Mouse (Mus musculus): ENCODE results near the gene Cck. TPM values are rescaled to one million over a fixed set of nuclear protein-coding genes. Genes with fewer than 3 reads are reported as not detected.

The Cck gene
- polyA plus RNA-seq (2016; fragmentation: Nextera tagmentation; extraction: Ambion mirVana), result 1.2 and 1.5 TPM in 2 replicates

GRCm38 (mm10) chr9:121495529-121495928 is at the start of gene Cck:
TSS of gene Cck (minus strand) at chr9:121495694.
- Histone ChIP-seq H3K4me2 (no peak within 1 kb of the TSS), H3K9me3 (replicated peaks) (no peaks in the 10 kb centered on the region), H3K36me3 (no peaks in the 10 kb centered on the region), H3K27me3 (replicated peaks) (peaks cover 67% of the 10 kb centered on the region), H3K4me1 (no peaks in the 10 kb centered on the region), H3K27ac (no peak within 1 kb of the TSS), H3K9ac (no peak within 1 kb of the TSS), H3K4me3 (peak within 1 kb of the TSS; percentile 7; the same call in 1 of the 2 replicates)
- 7% methylated on average over 12 of the region's 12 CpGs for WGBS (ENCODE audit: insufficient replicate concordance)
- ATAC-seq, result no peak

- Histone ChIP-seq H3K36me3 (no peaks in the 10 kb centered on the region), H3K9me3 (replicated peaks) (peaks cover 4% of the 10 kb centered on the region; the same call in 1 of the 2 replicates), H3K4me1 (no peaks in the 10 kb centered on the region), H3K4me2 (no peak overlapping the region), H3K27me3 (replicated peaks) (no peaks in the 10 kb centered on the region), H3K4me3 (no peak overlapping the region), H3K9ac (no peak overlapping the region), H3K27ac (no peak overlapping the region)
- ATAC-seq, result no peak
These were observed 46.0 kb upstream of the Cck start for GRCm38 (mm10) chr9:121541530-121541929.

- WGBS (ENCODE audit: insufficient replicate concordance), result 77% methylated on average over 9 of the region's 9 CpGs
These were observed 37.1 kb upstream of the Cck start for GRCm38 (mm10) chr9:121532626-121533025.

GRCm38 (mm10) chr9:121528605-121529357 is 33.3 kb upstream of the Cck start:
- 66% methylated on average over 8 of the region's 8 CpGs for WGBS (ENCODE audit: insufficient replicate concordance)

More at GRCm38 (mm10) chr9:121532626-121533025, 37.1 kb upstream of the Cck start:
- no peak overlapping the region for H3K9ac ChIP-seq
- no peak overlapping the region for H3K4me2 ChIP-seq
- no peaks in the 10 kb centered on the region for H3K4me1 ChIP-seq
- H3K27ac ChIP-seq, result no peak overlapping the region
- no peak overlapping the region for H3K4me3 ChIP-seq
- 0 out of 2 replicates have a peak, but pooled peaks cover 4% of the 10 kb centered on the region for H3K27me3 ChIP-seq (replicated peaks)
- no peak for ATAC-seq
- H3K36me3 ChIP-seq, result no peaks in the 10 kb centered on the region
- peaks cover 6% of the 10 kb centered on the region; the same call in 1 of the 2 replicates for H3K9me3 ChIP-seq (replicated peaks)

GRCm38 (mm10) chr9:121526171-121526570 is 30.7 kb upstream of the Cck start:
- Histone ChIP-seq H3K36me3 (no peaks in the 10 kb centered on the region), H3K27ac (no peak overlapping the region), H3K4me1 (0 out of 2 replicates have a peak, but pooled peaks cover 3% of the 10 kb centered on the region), H3K9ac (no peak overlapping the region), H3K4me3 (no peak overlapping the region), H3K4me2 (no peak overlapping the region), H3K9me3 (replicated peaks) (no peaks in the 10 kb centered on the region), H3K27me3 (replicated peaks) (0 out of 2 replicates have a peak, but pooled peaks cover 4% of the 10 kb centered on the region)
- WGBS (ENCODE audit: insufficient replicate concordance), result 59% methylated on average over 6 of the region's 6 CpGs
- ATAC-seq, result no peak

More at GRCm38 (mm10) chr9:121528605-121529357, 33.3 kb upstream of the Cck start:
- no peak overlapping the region for H3K27ac ChIP-seq
- 0 out of 2 replicates have a peak, but pooled peaks cover 4% of the 10 kb centered on the region for H3K27me3 ChIP-seq (replicated peaks)
- no peak overlapping the region for H3K4me2 ChIP-seq
- H3K4me3 ChIP-seq, result no peak overlapping the region
- no peak overlapping the region for H3K9ac ChIP-seq
- ATAC-seq, result no peak
- no peaks in the 10 kb centered on the region for H3K9me3 ChIP-seq (replicated peaks)
- no peaks in the 10 kb centered on the region for H3K36me3 ChIP-seq
- no peaks in the 10 kb centered on the region for H3K4me1 ChIP-seq

- H3K9ac ChIP-seq, result no peak overlapping the region
- no peaks in the 10 kb centered on the region for H3K36me3 ChIP-seq
- H3K27ac ChIP-seq, result no peak overlapping the region
- 59% methylated on average over 5 of the region's 5 CpGs for WGBS (ENCODE audit: insufficient replicate concordance)
- ATAC-seq, result no peak
- H3K9me3 ChIP-seq (replicated peaks), result no peaks in the 10 kb centered on the region
- H3K4me1 ChIP-seq, result 0 out of 2 replicates have a peak, but pooled peaks cover 3% of the 10 kb centered on the region
- peaks cover 16% of the 10 kb centered on the region; the same call in 1 of the 2 replicates for H3K27me3 ChIP-seq (replicated peaks)
- no peak overlapping the region for H3K4me2 ChIP-seq
- no peak overlapping the region for H3K4me3 ChIP-seq
These were observed 24.6 kb upstream of the Cck start for GRCm38 (mm10) chr9:121520047-121520446.

GRCm38 (mm10) chr9:121514462-121514861 is 19.0 kb upstream of the Cck start:
- ATAC-seq, result no peak
- peaks cover 11% of the 10 kb centered on the region; the same call in 1 of the 2 replicates for H3K27me3 ChIP-seq (replicated peaks)
- H3K4me1 ChIP-seq, result no peaks in the 10 kb centered on the region
- no peak overlapping the region for H3K4me2 ChIP-seq
- H3K27ac ChIP-seq, result no peak overlapping the region
- H3K4me3 ChIP-seq, result no peak overlapping the region
- H3K9ac ChIP-seq, result no peak overlapping the region
- H3K36me3 ChIP-seq, result no peaks in the 10 kb centered on the region
- 68% methylated on average over 5 of the region's 5 CpGs for WGBS (ENCODE audit: insufficient replicate concordance)
- H3K9me3 ChIP-seq (replicated peaks), result no peaks in the 10 kb centered on the region

- H3K4me1 ChIP-seq, result no peaks in the 10 kb centered on the region
- no peak overlapping the region for H3K9ac ChIP-seq
- H3K4me3 ChIP-seq, result no peak overlapping the region
- 59% methylated on average over 4 of the region's 4 CpGs for WGBS (ENCODE audit: insufficient replicate concordance)
- no peaks in the 10 kb centered on the region for H3K9me3 ChIP-seq (replicated peaks)
- peaks cover 10% of the 10 kb centered on the region; the same call in 1 of the 2 replicates for H3K27me3 ChIP-seq (replicated peaks)
- no peak overlapping the region for H3K27ac ChIP-seq
- ATAC-seq, result no peak
- H3K4me2 ChIP-seq, result no peak overlapping the region
- no peaks in the 10 kb centered on the region for H3K36me3 ChIP-seq
These were observed 16.4 kb upstream of the Cck start for GRCm38 (mm10) chr9:121511911-121512310.

GRCm38 (mm10) chr9:121506478-121507180 is 11.1 kb upstream of the Cck start:
- Histone ChIP-seq H3K27ac (no peak overlapping the region), H3K9me3 (replicated peaks) (no peaks in the 10 kb centered on the region), H3K4me2 (no peak overlapping the region), H3K4me1 (no peaks in the 10 kb centered on the region), H3K27me3 (replicated peaks) (peaks cover 3% of the 10 kb centered on the region; the same call in 1 of the 2 replicates), H3K9ac (no peak overlapping the region), H3K36me3 (no peaks in the 10 kb centered on the region), H3K4me3 (no peak overlapping the region)
- 48% methylated on average over 8 of the region's 8 CpGs for WGBS (ENCODE audit: insufficient replicate concordance)
- no peak for ATAC-seq

- ATAC-seq, result no peak
These were observed 9.9 kb upstream of the Cck start for GRCm38 (mm10) chr9:121505346-121505745.

GRCm38 (mm10) chr9:121496102-121496501 is 608 bp upstream of the Cck start:
- Histone ChIP-seq H3K4me3 (no peak overlapping the region), H3K27ac (no peak overlapping the region), H3K9ac (no peak overlapping the region), H3K4me1 (no peaks in the 10 kb centered on the region), H3K9me3 (replicated peaks) (no peaks in the 10 kb centered on the region), H3K27me3 (replicated peaks) (peaks cover 62% of the 10 kb centered on the region), H3K36me3 (no peaks in the 10 kb centered on the region), H3K4me2 (no peak overlapping the region)
- WGBS (ENCODE audit: insufficient replicate concordance), result 24% methylated on average over 10 of the region's 10 CpGs
- no peak for ATAC-seq

More at GRCm38 (mm10) chr9:121505346-121505745, 9.9 kb upstream of the Cck start:
- H3K9me3 ChIP-seq (replicated peaks), result no peaks in the 10 kb centered on the region
- H3K36me3 ChIP-seq, result no peaks in the 10 kb centered on the region
- WGBS (ENCODE audit: insufficient replicate concordance), result 74% methylated on average over 8 of the region's 8 CpGs
- no peak overlapping the region for H3K9ac ChIP-seq
- peaks cover 3% of the 10 kb centered on the region; the same call in 1 of the 2 replicates for H3K27me3 ChIP-seq (replicated peaks)
- H3K4me1 ChIP-seq, result no peaks in the 10 kb centered on the region
- H3K27ac ChIP-seq, result no peak overlapping the region
- H3K4me2 ChIP-seq, result no peak overlapping the region
- no peak overlapping the region for H3K4me3 ChIP-seq
